Mouse (Mus musculus): Measurements from ENCODE around the gene E330009J07Rik. TPM values are rescaled to one million over a fixed set of nuclear protein-coding genes. Genes with fewer than 3 reads are reported as not detected.

E330009J07Rik gene
- polyA plus RNA-seq, 1 experiment from 2014 or later = 0.63 TPM

Other genes starting within 250 kb of the E330009J07Rik start
- 7.7 to 13.1 TPM (median 12.4 TPM) in 3 replicates for gene Agk, start 111.0 kb downstream of the E330009J07Rik start, polyA plus RNA-seq (2018)
- gene Wee2, start 3.0 kb upstream of the E330009J07Rik start, polyA plus RNA-seq (2018) = not detected in 3 replicates
- 40.4 to 71.1 TPM (median 43.2 TPM) in 3 replicates for gene Ssbp1, start 35.2 kb upstream of the E330009J07Rik start, polyA plus RNA-seq (2018)
- not detected in 3 replicates for gene Tas2r137, start 55.1 kb upstream of the E330009J07Rik start, polyA plus RNA-seq (2018)
- gene Tas2r108, start 57.4 kb upstream of the E330009J07Rik start, polyA plus RNA-seq (2018) = not detected in 3 replicates
- not detected in 3 replicates for gene Prss37, start 83.4 kb upstream of the E330009J07Rik start, polyA plus RNA-seq (2018)
- gene Olfr461, start 118.9 kb upstream of the E330009J07Rik start, polyA plus RNA-seq (2018) = not detected in 3 replicates
- not detected in 3 replicates for gene Olfr460, start 133.4 kb upstream of the E330009J07Rik start, polyA plus RNA-seq (2018)
- gene Clec5a, start 149.7 kb upstream of the E330009J07Rik start, polyA plus RNA-seq (2018) = 34.8 to 46.5 TPM (median 43.4 TPM) in 3 replicates
- not detected in 3 replicates for gene Tas2r138, start 177.2 kb upstream of the E330009J07Rik start, polyA plus RNA-seq (2018)
- 0.11 TPM in 1 of 3 replicates, not detected in the others for gene Mgam, start 192.7 kb upstream of the E330009J07Rik start, polyA plus RNA-seq (2018)

All from macrophage (primary cell).